Mouse (Mus musculus): Measurements from ENCODE around the gene Spc24. TPM values are rescaled to one million over a fixed set of nuclear protein-coding genes. Genes with fewer than 3 reads are reported as not detected.

Gene Spc24
- polyA plus RNA-seq, 1 experiment from 2014 or later, result 64.3 TPM

- 70% methylated on average over 7 of the region's 7 CpGs for WGBS
- Histone ChIP-seq H3K27ac (ENCODE audit: low read depth, low read length) (no peak overlapping the region), H3K9ac (ENCODE audit: low read length) (no peak overlapping the region), H3K4me3 (ENCODE audit: low read depth, low read length) (no peak overlapping the region), H3K9me3 (replicated peaks; ENCODE audit: control insufficient read depth, low read length) (no peaks in the 10 kb centered on the region), H3K4me2 (ENCODE audit: low read length) (no peak overlapping the region), H3K36me3 (ENCODE audit: control insufficient read depth, insufficient read depth, low read length) (peaks cover 62% of the 10 kb centered on the region), H3K27me3 (replicated peaks; ENCODE audit: control insufficient read depth, insufficient read depth, low read length) (no peaks in the 10 kb centered on the region), H3K4me1 (ENCODE audit: control insufficient read depth, insufficient read depth, low read length) (no peaks in the 10 kb centered on the region)
- peak; percentile 60 for ATAC-seq
- peak; percentile 67 for DNase-seq (ENCODE audit: low spot score)
Observed at GRCm38 (mm10) chr9:21748033-21748432, 12.1 kb downstream of the Spc24 start.

GRCm38 (mm10) chr9:21747238-21747774 lies 12.8 kb downstream of the Spc24 start:
- Histone ChIP-seq H3K4me1 (ENCODE audit: control insufficient read depth, insufficient read depth, low read length) (no peaks in the 10 kb centered on the region), H3K27ac (ENCODE audit: low read depth, low read length) (no peak overlapping the region), H3K36me3 (ENCODE audit: control insufficient read depth, insufficient read depth, low read length) (peaks cover 70% of the 10 kb centered on the region), H3K9ac (ENCODE audit: low read length) (no peak overlapping the region), H3K4me2 (ENCODE audit: low read length) (no peak overlapping the region), H3K9me3 (replicated peaks; ENCODE audit: control insufficient read depth, low read length) (no peaks in the 10 kb centered on the region), H3K4me3 (ENCODE audit: low read depth, low read length) (no peak overlapping the region), H3K27me3 (replicated peaks; ENCODE audit: control insufficient read depth, insufficient read depth, low read length) (no peaks in the 10 kb centered on the region)
- WGBS, result 87% methylated on average over 3 of the region's 3 CpGs
- no peak for DNase-seq (ENCODE audit: low spot score)
- ATAC-seq, result no peak

- H3K4me2 ChIP-seq (ENCODE audit: low read length), result no peak overlapping the region
- no peak overlapping the region for H3K27ac ChIP-seq (ENCODE audit: low read depth, low read length)
- DNase-seq (ENCODE audit: low spot score), result no peak
- WGBS, result 98% methylated on average over 11 of the region's 11 CpGs
- H3K27me3 ChIP-seq (replicated peaks; ENCODE audit: control insufficient read depth, insufficient read depth, low read length), result no peaks in the 10 kb centered on the region
- H3K4me3 ChIP-seq (ENCODE audit: low read depth, low read length), result no peak overlapping the region
- no peak for ATAC-seq
- no peaks in the 10 kb centered on the region for H3K4me1 ChIP-seq (ENCODE audit: control insufficient read depth, insufficient read depth, low read length)
- H3K9me3 ChIP-seq (replicated peaks; ENCODE audit: control insufficient read depth, low read length), result no peaks in the 10 kb centered on the region
- peaks cover 90% of the 10 kb centered on the region for H3K36me3 ChIP-seq (ENCODE audit: control insufficient read depth, insufficient read depth, low read length)
- H3K9ac ChIP-seq (ENCODE audit: low read length), result no peak overlapping the region
Observed at GRCm38 (mm10) chr9:21741514-21741913, 18.6 kb downstream of the Spc24 start.

- no peak for ATAC-seq
- Histone ChIP-seq H3K4me2 (ENCODE audit: low read length) (no peak overlapping the region), H3K9me3 (replicated peaks; ENCODE audit: control insufficient read depth, low read length) (no peaks in the 10 kb centered on the region), H3K9ac (ENCODE audit: low read length) (no peak overlapping the region), H3K36me3 (ENCODE audit: control insufficient read depth, insufficient read depth, low read length) (peaks cover 90% of the 10 kb centered on the region), H3K27me3 (replicated peaks; ENCODE audit: control insufficient read depth, insufficient read depth, low read length) (no peaks in the 10 kb centered on the region), H3K27ac (ENCODE audit: low read depth, low read length) (no peak overlapping the region), H3K4me1 (ENCODE audit: control insufficient read depth, insufficient read depth, low read length) (no peaks in the 10 kb centered on the region), H3K4me3 (ENCODE audit: low read depth, low read length) (no peak overlapping the region)
- DNase-seq (ENCODE audit: low spot score), result no peak
- 95% methylated on average over 14 of the region's 14 CpGs for WGBS
Observed at GRCm38 (mm10) chr9:21740427-21740826, 19.7 kb downstream of the Spc24 start.

- Histone ChIP-seq H3K36me3 (ENCODE audit: control insufficient read depth, insufficient read depth, low read length) (peaks cover 89% of the 10 kb centered on the region), H3K27me3 (replicated peaks; ENCODE audit: control insufficient read depth, insufficient read depth, low read length) (no peaks in the 10 kb centered on the region), H3K4me3 (ENCODE audit: low read depth, low read length) (no peak overlapping the region), H3K4me1 (ENCODE audit: control insufficient read depth, insufficient read depth, low read length) (no peaks in the 10 kb centered on the region), H3K9ac (ENCODE audit: low read length) (no peak overlapping the region), H3K27ac (ENCODE audit: low read depth, low read length) (no peak overlapping the region), H3K9me3 (replicated peaks; ENCODE audit: control insufficient read depth, low read length) (no peaks in the 10 kb centered on the region), H3K4me2 (ENCODE audit: low read length) (no peak overlapping the region)
- no peak for ATAC-seq
- no peak for DNase-seq (ENCODE audit: low spot score)
- 69% methylated on average over 7 of the region's 7 CpGs for WGBS
Observed at GRCm38 (mm10) chr9:21738776-21739175, 21.3 kb downstream of the Spc24 start.

- Histone ChIP-seq H3K36me3 (ENCODE audit: control insufficient read depth, insufficient read depth, low read length) (peaks cover 93% of the 10 kb centered on the region), H3K4me3 (ENCODE audit: low read depth, low read length) (no peak overlapping the region), H3K9me3 (replicated peaks; ENCODE audit: control insufficient read depth, low read length) (no peaks in the 10 kb centered on the region), H3K4me2 (ENCODE audit: low read length) (no peak overlapping the region), H3K9ac (ENCODE audit: low read length) (no peak overlapping the region), H3K4me1 (ENCODE audit: control insufficient read depth, insufficient read depth, low read length) (no peaks in the 10 kb centered on the region), H3K27me3 (replicated peaks; ENCODE audit: control insufficient read depth, insufficient read depth, low read length) (no peaks in the 10 kb centered on the region), H3K27ac (ENCODE audit: low read depth, low read length) (no peak overlapping the region)
- 98% methylated on average over 10 of the region's 10 CpGs for WGBS
- DNase-seq (ENCODE audit: low spot score) (no peak), ATAC-seq (no peak)
Observed at GRCm38 (mm10) chr9:21737188-21737587, 22.9 kb downstream of the Spc24 start.

GRCm38 (mm10) chr9:21736580-21736979 lies 23.5 kb downstream of the Spc24 start:
- Histone ChIP-seq H3K4me2 (ENCODE audit: low read length) (no peak overlapping the region), H3K4me1 (ENCODE audit: control insufficient read depth, insufficient read depth, low read length) (no peaks in the 10 kb centered on the region), H3K27me3 (replicated peaks; ENCODE audit: control insufficient read depth, insufficient read depth, low read length) (no peaks in the 10 kb centered on the region), H3K9me3 (replicated peaks; ENCODE audit: control insufficient read depth, low read length) (no peaks in the 10 kb centered on the region), H3K9ac (ENCODE audit: low read length) (no peak overlapping the region), H3K36me3 (ENCODE audit: control insufficient read depth, insufficient read depth, low read length) (peaks cover 88% of the 10 kb centered on the region), H3K4me3 (ENCODE audit: low read depth, low read length) (no peak overlapping the region), H3K27ac (ENCODE audit: low read depth, low read length) (no peak overlapping the region)
- DNase-seq (ENCODE audit: low spot score), result no peak
- WGBS, result 90% methylated on average over 3 of the region's 3 CpGs
- no peak for ATAC-seq

- Histone ChIP-seq H3K4me2 (ENCODE audit: low read length) (no peak overlapping the region), H3K9ac (ENCODE audit: low read length) (no peak overlapping the region), H3K27me3 (replicated peaks; ENCODE audit: control insufficient read depth, insufficient read depth, low read length) (no peaks in the 10 kb centered on the region), H3K4me3 (ENCODE audit: low read depth, low read length) (no peak overlapping the region), H3K27ac (ENCODE audit: low read depth, low read length) (no peak overlapping the region), H3K9me3 (replicated peaks; ENCODE audit: control insufficient read depth, low read length) (no peaks in the 10 kb centered on the region), H3K36me3 (ENCODE audit: control insufficient read depth, insufficient read depth, low read length) (peaks cover 79% of the 10 kb centered on the region), H3K4me1 (ENCODE audit: control insufficient read depth, insufficient read depth, low read length) (no peaks in the 10 kb centered on the region)
- DNase-seq (ENCODE audit: low spot score), result no peak
- 92% methylated on average over 14 of the region's 14 CpGs for WGBS
- ATAC-seq, result no peak
Observed at GRCm38 (mm10) chr9:21735126-21735525, 25.0 kb downstream of the Spc24 start.

GRCm38 (mm10) chr9:21733989-21734388 lies 26.1 kb downstream of the Spc24 start:
- H3K4me1 ChIP-seq (ENCODE audit: control insufficient read depth, insufficient read depth, low read length), result no peaks in the 10 kb centered on the region
- no peaks in the 10 kb centered on the region for H3K27me3 ChIP-seq (replicated peaks; ENCODE audit: control insufficient read depth, insufficient read depth, low read length)
- H3K9ac ChIP-seq (ENCODE audit: low read length), result no peak overlapping the region
- peaks cover 73% of the 10 kb centered on the region for H3K36me3 ChIP-seq (ENCODE audit: control insufficient read depth, insufficient read depth, low read length)
- no peak for DNase-seq (ENCODE audit: low spot score)
- no peak overlapping the region for H3K27ac ChIP-seq (ENCODE audit: low read depth, low read length)
- no peak for ATAC-seq
- H3K4me2 ChIP-seq (ENCODE audit: low read length), result no peak overlapping the region
- WGBS, result 94% methylated on average over 7 of the region's 7 CpGs
- H3K9me3 ChIP-seq (replicated peaks; ENCODE audit: control insufficient read depth, low read length), result no peaks in the 10 kb centered on the region
- no peak overlapping the region for H3K4me3 ChIP-seq (ENCODE audit: low read depth, low read length)
